In the genomic region with DNA sequence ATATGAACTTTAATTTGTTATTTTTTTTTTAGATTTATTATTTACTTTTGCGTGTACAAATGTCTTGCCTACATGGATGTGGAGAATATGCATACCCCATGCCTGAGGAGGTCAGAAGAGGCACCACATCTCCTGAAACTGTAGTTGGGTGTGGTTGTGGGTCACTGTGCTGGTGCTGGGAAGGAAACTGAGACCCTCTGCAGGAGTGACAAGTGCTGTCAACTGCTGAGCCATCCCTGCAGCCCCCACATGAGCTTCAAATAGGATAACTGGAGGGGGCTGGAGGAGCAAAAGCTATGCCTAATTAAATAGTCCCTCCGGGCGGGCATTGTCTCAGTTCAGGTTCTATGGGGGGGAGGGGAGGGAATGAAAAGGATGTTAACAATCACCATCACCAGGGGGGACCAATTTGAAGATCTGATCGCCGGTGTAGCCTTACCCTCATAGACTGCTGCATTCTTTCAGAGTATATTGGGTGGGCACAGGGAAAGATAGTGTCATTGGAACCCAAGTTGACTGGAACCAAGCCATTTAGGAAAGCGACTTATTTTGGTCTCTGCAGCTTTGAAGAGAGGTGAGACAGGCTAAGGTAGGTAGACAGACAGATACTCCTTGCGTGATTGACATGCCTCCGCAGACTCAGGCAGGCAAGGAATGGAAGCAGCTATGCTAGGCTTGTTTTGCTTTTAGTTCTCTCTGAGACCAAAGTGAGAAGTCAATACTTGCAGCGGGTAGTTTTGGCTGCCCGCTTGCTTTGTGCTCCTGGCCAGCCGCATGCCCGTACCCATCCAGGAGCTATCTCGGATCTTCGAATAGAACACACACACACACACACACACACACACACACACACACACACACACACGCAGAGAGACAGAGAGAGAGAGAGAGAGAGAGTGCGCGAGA, we compare ENCODE assay signal across 9 mouse cellular contexts. TPM values are rescaled to one million over a fixed set of nuclear protein-coding genes. Genes with fewer than 3 reads are reported as not detected.
DNase-seq lines count a peak whose midpoint lies in the region; ATAC-seq and TF ChIP-seq lines count a peak whose summit lies in the region.
"Had no signal": no experiment of that assay in that cellular context is flagged by ENCODE, and none has a peak within 500 bp of the region (broad histone marks: within the 10 kb centered on the region; RNA-seq: fewer than 3 reads in every experiment).

No protein-coding gene starts in this region.

- intact Hi-C loops in gastrocnemius, adult 2 months (cut with DNase I): loop anchor here (5.0 kb wide), 1 partner anchor 42 kb away; no protein-coding TSS in a partner anchor

- ATAC-seq in liver, embryonic 13.5 days (ENCODE audit: low read depth): no peak
- no peak for ATAC-seq in frontal cortex, adult (ENCODE audit: low TSS enrichment)

- TF ChIP-seq CTCF in gastrocnemius, adult 2 months (IDR thresholded peaks at IDR 0.05): no peak
- TF ChIP-seq CTCF in spleen, adult 2 months (IDR thresholded peaks at IDR 0.05; ENCODE audit: extremely low read depth, insufficient read depth, insufficient read length, insufficient replicate concordance): no peak

- no peak for TF ChIP-seq POLR2A in spleen, adult 2 months (IDR thresholded peaks at IDR 0.05; ENCODE audit: low read depth, low read length)

- peak overlapping the region; percentile 50 for H3K4me2 ChIP-seq in liver, embryonic 13.5 days

- 0 out of 2 replicates have a peak, but pooled peaks cover 2% of the 10 kb centered on the region for H3K9me3 ChIP-seq in liver, embryonic 13.5 days (replicated peaks)

- H3K4me3 ChIP-seq in gastrocnemius, adult 2 months: peak overlapping the region; percentile 49
- peak overlapping the region; percentile 36; the same call in 1 of the 2 replicates for H3K4me3 ChIP-seq in spleen, adult 2 months (ENCODE audit: extremely low read depth, insufficient read depth, insufficient read length)
- peak overlapping the region; percentile 36 for H3K4me3 ChIP-seq in liver, embryonic 13.5 days (replicated peaks)

- 49% methylated on average over 16 of the region's 17 CpGs for WGBS in spleen, adult 2 months
- 14% methylated on average over 16 of the region's 17 CpGs for WGBS in liver, embryonic 13.5 days (ENCODE audit: insufficient replicate concordance)

- no peak overlapping the region; the same call in 1 of the 2 replicates for H3K9ac ChIP-seq in liver, embryonic 13.5 days

- no peak overlapping the region for H3K27ac ChIP-seq in gastrocnemius, adult 2 months
- no peak overlapping the region for H3K27ac ChIP-seq in spleen, adult 2 months (ENCODE audit: insufficient read depth, low read length)
- H3K27ac ChIP-seq in liver, embryonic 13.5 days: no peak overlapping the region

- no peaks in the 10 kb centered on the region for H3K36me3 ChIP-seq in spleen, adult 2 months (ENCODE audit: control insufficient read depth, insufficient read depth, low read length)
- H3K36me3 ChIP-seq in liver, embryonic 13.5 days: no peaks in the 10 kb centered on the region

- no peak for DNase-seq in gastrocnemius, adult 2 months
- no peak for DNase-seq in gastrocnemius, postnatal 10 days
- no peak for DNase-seq in spleen, adult 2 months (ENCODE audit: low read depth in 1 of 2, low spot score in 2 of 2)
- DNase-seq in spleen, adult 18-20 months: no peak
- DNase-seq in liver, embryonic 13.5 days: no peak
- no peak for DNase-seq in ovary, postnatal 36 days (ENCODE audit: low spot score)
- no peak for DNase-seq in urinary bladder, postnatal 36 days (ENCODE audit: low spot score in 2 of 2)
- DNase-seq: adrenal gland, postnatal 25 days had no signal

- H3K4me1 ChIP-seq in spleen, adult 2 months (ENCODE audit: control insufficient read depth, insufficient read depth, insufficient read length): peaks cover 12% of the 10 kb centered on the region; the same call in 1 of the 2 replicates
- peaks cover 36% of the 10 kb centered on the region for H3K4me1 ChIP-seq in liver, embryonic 13.5 days (replicated peaks)

- H3K27me3 ChIP-seq in spleen, adult 2 months (ENCODE audit: control insufficient read depth, insufficient read depth, low read length): no peaks in the 10 kb centered on the region
- no peaks in the 10 kb centered on the region for H3K27me3 ChIP-seq in liver, embryonic 13.5 days

RNA-seq across cellular contexts. Expression of a gene that starts 3.8 kb away (rescaled TPM):
- total RNA-seq in gastrocnemius, adult 2 months (2021): 10 to 100 TPM; 55.7 to 66.0 TPM
- 10 to 100 TPM; 57.4 to 57.6 TPM for total RNA-seq in gastrocnemius, postnatal 10 days (2021)
- 87.1 and 113 TPM in 2 replicates for polyA plus RNA-seq in spleen, adult 2 months (2012; rRNA removed)
- polyA plus RNA-seq in liver, embryonic 13.5 days (2015; fragmentation: Nextera tagmentation; extraction: Ambion mirVana): 3.2 and 3.6 TPM in 2 replicates

RNA-seq across cellular contexts. Expression of a gene that starts 47.2 kb away (rescaled TPM):
- total RNA-seq in gastrocnemius, adult 2 months (2021): 10 to 100 TPM in 1 of 2 experiments, 1 to 10 TPM in 1; 4.9 to 10.7 TPM
- 10 to 100 TPM; 21.0 to 25.3 TPM for total RNA-seq in gastrocnemius, postnatal 10 days (2021)
- 12.4 and 12.8 TPM in 2 replicates for polyA plus RNA-seq in spleen, adult 2 months (2012; rRNA removed)
- polyA plus RNA-seq in liver, embryonic 13.5 days (2015; fragmentation: Nextera tagmentation; extraction: Ambion mirVana): 6.6 and 7.9 TPM in 2 replicates
